Mouse (Mus musculus): Measurements from ENCODE around the gene C1s1. TPM values are rescaled to one million over a fixed set of nuclear protein-coding genes. Genes with fewer than 3 reads are reported as not detected.

C1s1 gene
- polyA plus RNA-seq, 1 experiment from 2014 or later, result 1.1 TPM

DNA sequence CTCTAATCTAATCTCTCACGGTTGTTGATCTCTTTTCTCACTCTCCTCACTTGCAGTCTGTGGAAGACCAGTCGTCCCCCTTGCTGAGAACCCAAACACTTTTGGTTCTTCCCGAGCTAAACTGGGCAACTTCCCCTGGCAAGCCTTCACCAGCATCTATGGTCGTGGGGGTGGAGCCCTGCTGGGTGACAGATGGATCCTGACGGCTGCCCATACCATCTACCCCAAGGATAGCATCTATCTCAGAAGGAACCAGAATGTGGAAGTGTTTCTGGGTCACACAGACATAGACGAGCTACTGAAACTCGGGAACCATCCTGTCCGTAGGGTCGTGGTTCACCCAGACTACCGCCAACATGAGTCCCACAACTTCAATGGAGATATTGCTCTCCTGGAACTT is 33.9 kb downstream of the C1s1 start:
- Histone ChIP-seq H3K9me3 (no peaks in the 10 kb centered on the region), H3K4me2 (no peak overlapping the region), H3K9ac (no peak overlapping the region), H3K4me3 (no peak overlapping the region), H3K27me3 (no peaks in the 10 kb centered on the region), H3K4me1 (replicated peaks) (no peaks in the 10 kb centered on the region), H3K36me3 (no peaks in the 10 kb centered on the region), H3K27ac (replicated peaks) (no peak overlapping the region)
- no peak for ATAC-seq (ENCODE audit: low FRiP score, low read depth)
- 81% methylated on average over 10 of the region's 10 CpGs for WGBS

DNA sequence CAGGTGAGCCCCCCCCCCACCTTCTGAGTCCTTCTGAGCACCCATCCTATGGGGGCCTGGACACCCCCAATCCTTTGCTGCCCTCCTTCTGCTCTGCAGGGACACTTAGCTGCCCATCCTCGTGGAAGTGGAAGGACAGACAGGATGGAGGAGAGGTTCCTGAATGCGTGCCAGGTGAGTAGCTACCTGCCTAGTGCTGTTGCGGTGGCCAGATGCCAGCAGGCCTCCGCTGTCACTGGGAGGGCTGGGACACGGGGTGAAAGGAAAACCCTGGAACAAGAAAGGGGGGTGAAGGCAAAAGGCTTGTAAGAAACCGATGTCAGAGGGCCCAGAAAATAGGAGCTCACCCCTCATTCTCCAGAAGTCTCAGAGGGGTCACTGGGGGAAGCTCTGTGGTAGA is 35.2 kb downstream of the C1s1 start:
- no peak for ATAC-seq (ENCODE audit: low FRiP score, low read depth)
- WGBS, result 88% methylated on average over 6 of the region's 6 CpGs

DNA sequence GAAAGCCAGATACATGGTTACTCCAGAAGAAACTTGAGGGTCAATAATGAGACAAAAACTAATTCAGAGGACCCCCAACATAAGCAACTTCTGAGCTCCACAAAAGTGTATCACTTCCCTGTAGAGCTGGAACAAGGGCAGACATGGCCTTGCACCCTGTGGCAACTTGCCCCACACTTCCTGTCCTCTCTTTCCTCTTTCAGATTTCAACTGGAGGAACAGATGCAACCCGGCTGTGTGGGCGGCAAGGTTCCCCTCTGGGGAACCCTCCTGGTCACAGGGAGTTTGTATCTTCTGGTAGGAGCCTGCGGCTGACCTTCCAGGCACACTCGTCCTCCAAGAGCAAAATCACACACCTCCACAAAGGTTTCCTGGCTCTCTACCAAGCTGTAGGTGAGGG is 37.1 kb downstream of the C1s1 start:
- no peaks in the 10 kb centered on the region for H3K27me3 ChIP-seq
- no peaks in the 10 kb centered on the region for H3K4me1 ChIP-seq (replicated peaks)
- no peak overlapping the region for H3K9ac ChIP-seq
- H3K27ac ChIP-seq (replicated peaks), result no peak overlapping the region
- ATAC-seq (ENCODE audit: low FRiP score, low read depth), result no peak
- no peaks in the 10 kb centered on the region for H3K9me3 ChIP-seq
- H3K36me3 ChIP-seq, result no peaks in the 10 kb centered on the region
- H3K4me3 ChIP-seq, result no peak overlapping the region
- H3K4me2 ChIP-seq, result no peak overlapping the region
- 85% methylated on average over 4 of the region's 4 CpGs for WGBS

More for the DNA sequence above, 35.2 kb downstream of the C1s1 start:
- Histone ChIP-seq H3K4me1 (replicated peaks) (no peaks in the 10 kb centered on the region), H3K9me3 (no peaks in the 10 kb centered on the region), H3K36me3 (no peaks in the 10 kb centered on the region), H3K4me3 (no peak overlapping the region), H3K4me2 (no peak overlapping the region), H3K9ac (no peak overlapping the region), H3K27ac (replicated peaks) (no peak overlapping the region), H3K27me3 (no peaks in the 10 kb centered on the region)

DNA sequence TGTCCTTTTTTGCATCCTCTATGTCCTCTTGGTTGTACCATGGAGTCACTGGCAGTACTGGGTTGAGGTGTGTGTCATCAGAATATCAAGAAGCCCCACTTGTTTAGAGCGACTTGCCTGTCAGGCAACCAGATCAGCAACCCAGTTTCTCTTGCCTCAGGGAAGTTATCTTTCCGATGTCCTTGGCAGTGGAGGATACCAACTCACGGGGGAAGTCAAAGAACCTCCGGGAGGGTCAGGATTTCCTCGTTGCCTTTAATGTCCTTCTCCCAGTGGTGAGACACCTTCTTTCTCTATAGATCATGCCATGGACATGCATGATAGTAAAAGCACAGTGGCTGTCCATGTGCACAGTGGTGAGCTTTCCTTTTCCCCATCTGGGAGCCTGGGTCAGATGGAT is 40.1 kb downstream of the C1s1 start:
- Histone ChIP-seq H3K27me3 (no peaks in the 10 kb centered on the region), H3K9me3 (no peaks in the 10 kb centered on the region), H3K4me3 (no peak overlapping the region), H3K4me1 (replicated peaks) (no peaks in the 10 kb centered on the region), H3K27ac (replicated peaks) (no peak overlapping the region), H3K9ac (no peak overlapping the region), H3K4me2 (no peak overlapping the region), H3K36me3 (no peaks in the 10 kb centered on the region)
- 90% methylated on average over 5 of the region's 5 CpGs for WGBS
- no peak for ATAC-seq (ENCODE audit: low FRiP score, low read depth)

DNA sequence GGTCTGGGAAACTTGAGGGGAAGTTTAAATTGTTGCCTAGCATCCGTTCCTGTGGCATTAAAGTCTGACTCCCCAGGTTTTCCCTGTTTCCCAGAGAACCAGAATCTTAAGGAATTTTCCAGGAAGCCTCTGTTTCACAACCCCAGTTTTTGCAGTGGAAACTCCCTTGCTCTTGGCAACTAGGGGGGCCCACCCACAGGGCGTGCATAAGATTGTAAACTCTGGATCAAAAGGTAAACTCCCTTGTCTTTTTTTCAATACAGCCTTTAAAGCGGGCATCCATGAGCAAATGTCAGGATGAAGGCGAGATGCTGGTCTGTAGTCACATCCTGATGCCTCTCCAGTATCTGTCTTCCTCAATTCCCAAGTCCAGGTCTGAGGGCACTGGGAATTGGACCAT is 40.7 kb downstream of the C1s1 start:
- 86% methylated on average over 4 of the region's 4 CpGs for WGBS
- Histone ChIP-seq H3K27ac (replicated peaks) (no peak overlapping the region), H3K9ac (no peak overlapping the region), H3K36me3 (no peaks in the 10 kb centered on the region), H3K4me2 (no peak overlapping the region), H3K9me3 (no peaks in the 10 kb centered on the region), H3K4me3 (no peak overlapping the region), H3K4me1 (replicated peaks) (no peaks in the 10 kb centered on the region), H3K27me3 (no peaks in the 10 kb centered on the region)
- ATAC-seq (ENCODE audit: low FRiP score, low read depth), result no peak

DNA sequence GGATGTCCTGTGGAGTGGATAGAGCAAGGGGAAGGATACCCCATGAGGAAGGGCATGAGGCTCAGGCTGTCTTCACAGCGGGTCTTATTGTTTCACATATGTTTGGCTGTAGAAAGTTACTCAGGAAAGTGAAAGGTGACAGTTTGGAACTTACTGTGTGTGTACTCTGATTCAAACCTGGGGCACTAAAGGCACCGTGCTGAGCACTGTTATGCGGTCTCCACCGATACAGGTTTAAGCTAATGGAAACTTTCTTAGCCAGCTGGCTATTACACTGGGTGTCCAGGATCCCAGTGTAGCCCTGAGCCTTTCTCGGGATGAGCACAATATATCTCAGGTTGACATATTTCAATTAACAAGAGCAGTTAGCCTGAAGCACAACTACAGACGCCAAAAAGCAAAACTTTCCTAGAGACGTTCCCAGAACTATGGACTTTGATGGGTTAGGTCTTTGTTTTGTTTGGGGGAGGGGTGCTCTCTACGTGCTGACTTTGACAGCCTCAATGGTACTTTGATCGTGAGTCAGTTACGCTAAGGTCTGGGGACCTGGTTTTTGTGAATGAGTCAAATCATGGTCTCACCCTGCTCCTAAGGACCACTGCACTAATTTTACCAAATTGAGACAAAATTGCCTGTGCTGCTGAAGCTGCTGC is 42.1 kb downstream of the C1s1 start:
- no peak overlapping the region for H3K27ac ChIP-seq (replicated peaks)
- H3K27me3 ChIP-seq, result no peaks in the 10 kb centered on the region
- H3K9me3 ChIP-seq, result 0 out of 2 replicates have a peak, but pooled peaks cover 5% of the 10 kb centered on the region
- no peaks in the 10 kb centered on the region for H3K36me3 ChIP-seq
- 42% methylated on average over 10 of the region's 10 CpGs for WGBS
- no peak overlapping the region for H3K9ac ChIP-seq
- no peak overlapping the region for H3K4me2 ChIP-seq
- H3K4me3 ChIP-seq, result no peak overlapping the region
- ATAC-seq (ENCODE audit: low FRiP score, low read depth), result no peak
- no peaks in the 10 kb centered on the region for H3K4me1 ChIP-seq (replicated peaks)

DNA sequence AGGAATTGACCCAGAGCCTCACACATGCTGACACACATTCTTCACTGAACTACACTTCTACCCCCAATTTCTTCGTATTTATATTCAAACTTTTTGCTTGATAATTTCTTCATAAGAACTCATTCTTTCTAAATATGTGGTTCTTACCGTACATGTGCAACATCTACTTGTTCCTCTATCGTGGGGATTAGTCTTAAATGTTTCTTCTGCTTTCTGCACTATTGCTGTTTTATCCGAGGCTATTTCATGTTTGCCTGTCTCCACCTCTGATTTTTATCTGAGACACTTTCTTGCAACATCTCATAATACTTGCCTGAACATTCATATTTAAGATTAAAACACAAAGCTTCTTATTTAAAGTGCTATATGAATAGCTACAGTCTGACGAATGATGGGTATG is 46.1 kb downstream of the C1s1 start:
- no peaks in the 10 kb centered on the region for H3K36me3 ChIP-seq
- WGBS, result 92% methylated on average over 5 of the region's 5 CpGs

DNA sequence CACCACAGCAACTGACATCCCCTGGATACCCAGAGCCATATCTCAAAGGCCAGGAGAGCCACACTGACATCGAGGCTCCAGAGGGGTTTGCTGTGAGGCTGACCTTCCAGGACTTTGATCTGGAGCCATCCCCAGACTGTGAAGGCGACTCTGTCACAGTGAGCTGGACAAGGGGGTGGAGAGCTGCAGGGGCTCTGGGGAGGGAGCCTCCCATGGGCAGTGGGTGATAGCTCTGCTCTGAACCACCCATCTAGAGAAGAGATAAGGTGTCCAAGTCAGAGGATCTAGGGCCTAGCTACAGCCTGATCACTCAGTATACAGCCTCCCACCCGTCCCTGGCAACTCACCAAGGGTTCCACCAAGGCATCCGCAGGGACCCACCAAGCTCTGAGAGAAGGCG is 48.3 kb downstream of the C1s1 start:
- no peaks in the 10 kb centered on the region for H3K27me3 ChIP-seq
- no peaks in the 10 kb centered on the region for H3K36me3 ChIP-seq
- 82% methylated on average over 5 of the region's 5 CpGs for WGBS
- H3K4me2 ChIP-seq, result no peak overlapping the region
- H3K9me3 ChIP-seq, result 0 out of 2 replicates have a peak, but pooled peaks cover 6% of the 10 kb centered on the region
- H3K4me1 ChIP-seq (replicated peaks), result no peaks in the 10 kb centered on the region
- no peak overlapping the region for H3K9ac ChIP-seq
- H3K27ac ChIP-seq (replicated peaks), result no peak overlapping the region
- no peak for ATAC-seq (ENCODE audit: low FRiP score, low read depth)
- H3K4me3 ChIP-seq, result no peak overlapping the region

More for the DNA sequence above, 46.1 kb downstream of the C1s1 start:
- Histone ChIP-seq H3K27me3 (no peaks in the 10 kb centered on the region), H3K27ac (replicated peaks) (no peak overlapping the region), H3K4me3 (no peak overlapping the region), H3K9me3 (0 out of 2 replicates have a peak, but pooled peaks cover 6% of the 10 kb centered on the region), H3K4me2 (no peak overlapping the region), H3K9ac (no peak overlapping the region), H3K4me1 (replicated peaks) (no peaks in the 10 kb centered on the region)
- ATAC-seq (ENCODE audit: low FRiP score, low read depth), result no peak

DNA sequence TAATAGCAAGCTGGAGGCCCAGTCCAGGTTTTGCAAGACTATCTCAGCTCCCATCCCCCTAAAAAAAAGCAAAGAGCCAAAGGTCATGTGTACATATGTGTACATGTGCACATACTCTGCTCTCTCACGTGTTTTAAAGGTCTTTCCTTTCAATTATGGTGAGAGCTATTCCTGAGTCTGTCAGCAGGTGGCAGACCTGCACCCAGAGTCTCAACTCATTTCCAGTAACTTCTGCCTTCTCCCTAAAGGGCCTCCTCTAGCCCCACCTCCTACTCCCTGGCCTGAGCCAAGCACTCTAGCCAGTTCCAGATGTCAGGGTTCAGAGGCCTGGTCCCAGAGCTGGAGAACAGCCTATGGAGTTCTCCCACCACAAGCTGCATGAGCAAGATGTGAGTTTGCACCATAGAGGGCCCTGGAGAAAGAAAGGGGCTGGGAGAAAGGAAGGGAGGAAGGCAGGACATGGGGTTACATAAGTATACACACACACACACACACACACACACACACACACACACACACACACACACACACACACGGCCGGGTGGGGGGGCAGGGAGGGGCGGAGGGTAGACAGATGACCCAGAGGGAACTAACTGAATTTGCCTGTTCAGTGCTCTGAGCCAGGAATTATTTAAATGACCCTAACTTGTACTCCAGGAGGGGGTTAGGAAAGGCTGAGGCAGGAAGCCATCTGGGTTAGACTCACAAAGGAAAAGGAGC is 49.2 kb downstream of the C1s1 start, which contains the start of gene C1rl:
Gene C1rl (plus strand): TSS at position 272 of the 720 bp plus-strand sequence.
- Histone ChIP-seq H3K27ac (replicated peaks) (no peak within 1 kb of the TSS), H3K9me3 (0 out of 2 replicates have a peak, but pooled peaks cover 6% of the 10 kb centered on the region), H3K4me2 (no peak within 1 kb of the TSS), H3K36me3 (no peaks in the 10 kb centered on the region), H3K4me1 (replicated peaks) (no peaks in the 10 kb centered on the region), H3K9ac (no peak within 1 kb of the TSS), H3K27me3 (no peaks in the 10 kb centered on the region), H3K4me3 (no peak within 1 kb of the TSS)
- ATAC-seq (ENCODE audit: low FRiP score, low read depth), result peak; percentile 71; the same call in 1 of the 2 replicates
- 62% methylated on average over 4 of the region's 4 CpGs for WGBS

DNA sequence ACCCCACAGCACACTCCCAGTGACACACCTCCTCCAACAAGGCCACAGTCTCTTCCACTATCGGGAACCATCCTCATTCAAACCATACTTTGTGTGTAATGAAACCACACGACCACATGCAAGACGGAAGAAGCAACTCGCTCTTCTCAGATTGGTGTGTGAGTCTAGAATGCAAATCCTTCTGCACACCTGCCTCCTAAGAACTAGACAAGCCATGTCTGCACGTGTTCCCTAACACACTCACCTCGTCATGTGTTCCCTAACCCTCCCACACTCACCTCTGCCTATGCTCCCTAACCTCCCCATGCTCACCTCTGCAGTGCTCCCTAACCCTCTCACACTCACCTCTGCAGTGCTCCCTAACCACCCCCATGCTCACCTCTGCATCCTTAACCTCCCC is 50.7 kb downstream of the C1s1 start:
- no peak overlapping the region for H3K9ac ChIP-seq
- H3K27me3 ChIP-seq, result no peaks in the 10 kb centered on the region
- no peak overlapping the region for H3K4me2 ChIP-seq
- H3K4me3 ChIP-seq, result no peak overlapping the region
- no peaks in the 10 kb centered on the region for H3K4me1 ChIP-seq (replicated peaks)
- no peaks in the 10 kb centered on the region for H3K36me3 ChIP-seq
- H3K9me3 ChIP-seq, result 0 out of 2 replicates have a peak, but pooled peaks cover 6% of the 10 kb centered on the region
- 80% methylated on average over 6 of the region's 6 CpGs for WGBS
- ATAC-seq (ENCODE audit: low FRiP score, low read depth), result no peak
- H3K27ac ChIP-seq (replicated peaks), result no peak overlapping the region

DNA sequence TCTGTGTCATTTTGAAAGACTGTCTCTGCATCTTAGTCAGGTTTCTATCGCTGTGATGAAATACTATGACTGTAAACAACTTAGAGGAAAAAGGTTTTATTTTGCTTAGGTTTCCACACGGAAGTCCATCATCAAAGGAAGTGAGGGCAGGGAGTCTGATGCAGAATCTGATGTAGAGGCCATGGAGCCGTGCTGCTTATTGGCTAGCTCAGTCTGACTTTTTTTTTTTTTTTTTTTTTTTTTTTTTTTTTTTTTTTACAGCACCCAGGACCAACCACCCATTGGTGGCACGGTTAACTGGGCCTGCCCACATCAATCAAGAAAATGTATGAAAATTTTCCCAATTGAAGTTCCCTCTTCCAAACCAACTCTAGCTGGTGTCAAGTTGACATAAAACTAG is 53.2 kb downstream of the C1s1 start:
- no peaks in the 10 kb centered on the region for H3K9me3 ChIP-seq
- H3K4me2 ChIP-seq, result no peak overlapping the region
- H3K27ac ChIP-seq (replicated peaks), result no peak overlapping the region
- no peak for ATAC-seq (ENCODE audit: low FRiP score, low read depth)
- no peaks in the 10 kb centered on the region for H3K4me1 ChIP-seq (replicated peaks)
- H3K9ac ChIP-seq, result no peak overlapping the region
- no peaks in the 10 kb centered on the region for H3K36me3 ChIP-seq
- WGBS, result 86% methylated on average over 4 of the region's 4 CpGs
- H3K27me3 ChIP-seq, result no peaks in the 10 kb centered on the region
- H3K4me3 ChIP-seq, result no peak overlapping the region

DNA sequence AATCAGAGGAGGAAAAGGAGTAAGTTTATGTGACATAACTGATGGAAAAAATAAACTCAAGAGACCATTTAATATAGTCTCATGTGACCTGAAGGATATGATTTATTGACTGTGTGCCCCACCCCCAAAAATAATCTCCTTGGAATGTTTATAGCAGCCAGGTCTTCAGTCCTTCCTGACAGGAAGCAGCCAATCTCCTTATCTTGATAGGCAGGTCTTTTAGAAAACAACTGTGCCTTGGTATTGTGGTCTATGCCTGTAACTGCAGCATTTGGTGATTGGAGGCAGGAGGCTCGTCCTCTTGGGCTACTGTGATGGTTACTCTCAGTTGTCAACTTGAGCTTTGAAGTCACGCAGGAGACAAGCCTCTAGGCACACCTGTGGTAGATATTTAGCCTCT is 54.6 kb downstream of the C1s1 start:
- 68% methylated on average over 2 of the region's 2 CpGs for whole genome bisulfite sequencing
- Histone ChIP-seq H3K27me3 (no peaks in the 10 kb centered on the region), H3K9me3 (no peaks in the 10 kb centered on the region), H3K4me3 (no peak overlapping the region), H3K27ac (replicated peaks) (no peak overlapping the region), H3K36me3 (no peaks in the 10 kb centered on the region), H3K4me1 (replicated peaks) (no peaks in the 10 kb centered on the region), H3K9ac (no peak overlapping the region), H3K4me2 (no peak overlapping the region)
- ATAC-seq (ENCODE audit: low FRiP score, low read depth), result no peak
